Mouse (Mus musculus) lung, embryonic 15.5 days (tissue): ENCODE results near the gene Msx1. TPM values are rescaled to one million over a fixed set of nuclear protein-coding genes. Genes with fewer than 3 reads are reported as not detected.

Source experiments
- ATAC-seq: fragments of 200-750 bp; cut with Nextera tagmentation; 2 replicates; pipeline ENCODE4 v1.8.0; 2017; ENCODE audit warnings: moderate number of reproducible peaks, borderline replicate concordance; ENCODE audit not compliant: low FRiP score, low TSS enrichment; ENCODE audit errors: extremely low read depth
- H3K27ac ChIP-seq: fragments of 300-500 bp; sonication (generic); 2 replicates; pipeline ENCODE4 v1.5.1; 2015; ENCODE audit warnings: moderate library complexity, mild to moderate bottlenecking, inconsistent platforms
- H3K27me3 ChIP-seq: fragments of 300-500 bp; sonication (generic); 2 replicates; pipeline ENCODE4 v1.6.1; 2015; ENCODE audit warnings: inconsistent platforms
- H3K36me3 ChIP-seq: fragments of 300-500 bp; sonication (generic); 2 replicates; pipeline ENCODE4 v1.6.1; 2015; ENCODE audit warnings: inconsistent platforms
- H3K4me1 ChIP-seq: fragments of 300-500 bp; sonication (generic); 2 replicates; pipeline ENCODE4 v1.6.1; 2015; ENCODE audit warnings: inconsistent platforms
- H3K4me2 ChIP-seq: fragments of 300-500 bp; sonication (generic); 2 replicates; pipeline ENCODE4 v1.6.1; 2015; ENCODE audit warnings: inconsistent platforms, mild to moderate bottlenecking, moderate library complexity
- H3K4me3 ChIP-seq: fragments of 300-500 bp; sonication (generic); 2 replicates; pipeline ENCODE4 v1.5.1; 2015; ENCODE audit warnings: mild to moderate bottlenecking, inconsistent platforms
- H3K9ac ChIP-seq: fragments of 300-500 bp; sonication (generic); 2 replicates; pipeline ENCODE4 v1.6.1; 2015; ENCODE audit warnings: inconsistent platforms
- H3K9me3 ChIP-seq: fragments of 300-500 bp; sonication (generic); 2 replicates; pipeline ENCODE4 v1.6.1; 2016; ENCODE audit warnings: inconsistent platforms
- WGBS: fragments of 180-500 bp; shearing (Covaris S2); methylation state at CpG from one replicate; pipeline ENCODE4 v1.1.7; 2015; 5-methylcytosine and 5-hydroxymethylcytosine counted together
- polyA plus RNA-seq: library from polyadenylated mRNA; unstranded; fragments of >200 nt; fragmentation: Nextera tagmentation; extraction: Ambion mirVana; gene quantifications from 2 replicates; pipeline ENCODE4 v1.2.1, GENCODE M21; 2015

The Msx1 gene
- polyA plus RNA-seq: 3.4 and 3.5 TPM in 2 replicates

DNA sequence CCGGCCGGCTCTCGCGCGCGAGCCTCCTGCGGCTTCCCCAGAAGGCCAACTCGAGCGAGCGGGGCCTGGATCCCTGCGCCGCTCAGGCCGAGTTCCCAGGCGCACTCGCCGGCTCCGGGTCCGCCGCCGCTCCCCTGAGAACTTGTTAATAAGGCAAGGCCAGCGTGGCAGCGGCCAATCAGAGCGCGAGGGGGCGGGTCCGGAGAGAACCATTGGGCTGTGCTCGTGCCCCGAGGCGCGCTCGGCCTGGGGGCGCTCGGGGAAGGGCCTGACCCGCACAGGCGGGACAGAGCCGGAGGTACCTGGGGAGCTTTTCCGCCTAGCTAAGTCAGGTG, at the start of gene Msx1:
TSS of gene Msx1 (minus strand) at position 123 of the 335 bp plus-strand sequence.
- ATAC-seq: peak; percentile 88
- Histone ChIP-seq H3K4me3 (peak within 1 kb of the TSS; percentile 46), H3K27ac (no peak within 1 kb of the TSS), H3K9me3 (no peaks in the 10 kb centered on the region), H3K4me1 (peaks cover 17% of the 10 kb centered on the region), H3K4me2 (peak within 1 kb of the TSS; percentile 91), H3K27me3 (peaks cover 99% of the 10 kb centered on the region), H3K9ac (peak within 1 kb of the TSS; percentile 39; the same call in 1 of the 2 replicates), H3K36me3 (no peaks in the 10 kb centered on the region)
- WGBS: 0% methylated on average over 37 of the region's 37 CpGs

- Histone ChIP-seq H3K27ac (no peak overlapping the region), H3K9me3 (no peaks in the 10 kb centered on the region), H3K9ac (no peak overlapping the region), H3K4me2 (no peak overlapping the region), H3K4me3 (no peak overlapping the region), H3K4me1 (no peaks in the 10 kb centered on the region), H3K36me3 (no peaks in the 10 kb centered on the region), H3K27me3 (peaks cover 26% of the 10 kb centered on the region)
- 41% methylated on average over 6 of the region's 6 CpGs for WGBS
- ATAC-seq: no peak
These were observed 41.1 kb upstream of the Msx1 start for GRCm38 (mm10) chr5:37865471-37865870.

DNA sequence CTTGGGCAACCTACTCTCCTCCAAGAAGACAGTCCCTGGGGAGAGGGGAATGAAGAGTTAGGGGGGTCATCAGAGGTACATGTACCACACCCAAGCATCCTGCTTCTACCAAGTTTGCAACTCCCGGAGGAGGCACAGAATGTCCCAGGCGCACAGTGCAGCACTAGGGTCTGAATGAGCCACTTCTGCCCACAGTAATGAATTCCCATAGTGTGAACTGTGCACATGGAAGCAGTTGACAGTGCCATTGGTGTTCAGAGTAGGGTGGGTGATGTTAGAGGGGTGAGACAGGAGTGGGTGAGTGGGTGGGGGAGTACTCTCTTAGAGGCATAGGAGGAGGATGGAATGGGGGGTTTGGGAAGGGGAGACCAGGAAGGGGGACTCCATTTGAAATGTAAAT, 39.9 kb upstream of the Msx1 start:
- H3K4me3 ChIP-seq: no peak overlapping the region
- no peaks in the 10 kb centered on the region for H3K4me1 ChIP-seq
- no peak overlapping the region for H3K27ac ChIP-seq
- no peaks in the 10 kb centered on the region for H3K36me3 ChIP-seq
- no peak overlapping the region for H3K4me2 ChIP-seq
- no peak overlapping the region for H3K9ac ChIP-seq
- H3K9me3 ChIP-seq: no peaks in the 10 kb centered on the region
- WGBS: 80% methylated on average over 2 of the region's 2 CpGs
- peaks cover 24% of the 10 kb centered on the region for H3K27me3 ChIP-seq
- ATAC-seq: no peak

DNA sequence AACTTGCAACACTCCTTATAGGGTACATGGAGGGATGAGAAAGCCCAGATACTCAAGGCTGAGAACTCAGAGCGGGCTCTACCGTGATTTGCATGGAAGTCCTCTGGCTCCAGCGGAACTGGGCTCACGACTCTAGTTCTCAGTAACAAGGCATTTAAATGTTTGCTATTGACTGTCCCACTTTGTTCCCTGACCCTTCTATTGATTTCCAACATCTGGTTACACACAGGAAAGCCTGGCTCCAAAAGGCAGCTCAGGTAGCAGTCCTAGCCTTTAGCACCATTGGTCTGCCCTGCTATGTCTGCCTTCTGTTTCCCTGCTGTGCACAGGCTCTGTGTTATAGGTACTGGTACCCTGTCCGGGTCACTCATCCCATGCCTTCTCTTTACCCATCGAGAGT, 36.5 kb upstream of the Msx1 start:
- ATAC-seq: no peak
- 75% methylated on average over 6 of the region's 6 CpGs for WGBS
- Histone ChIP-seq H3K4me2 (no peak overlapping the region), H3K4me1 (no peaks in the 10 kb centered on the region), H3K27me3 (peaks cover 18% of the 10 kb centered on the region), H3K9ac (no peak overlapping the region), H3K9me3 (no peaks in the 10 kb centered on the region), H3K4me3 (no peak overlapping the region), H3K27ac (no peak overlapping the region), H3K36me3 (no peaks in the 10 kb centered on the region)

DNA sequence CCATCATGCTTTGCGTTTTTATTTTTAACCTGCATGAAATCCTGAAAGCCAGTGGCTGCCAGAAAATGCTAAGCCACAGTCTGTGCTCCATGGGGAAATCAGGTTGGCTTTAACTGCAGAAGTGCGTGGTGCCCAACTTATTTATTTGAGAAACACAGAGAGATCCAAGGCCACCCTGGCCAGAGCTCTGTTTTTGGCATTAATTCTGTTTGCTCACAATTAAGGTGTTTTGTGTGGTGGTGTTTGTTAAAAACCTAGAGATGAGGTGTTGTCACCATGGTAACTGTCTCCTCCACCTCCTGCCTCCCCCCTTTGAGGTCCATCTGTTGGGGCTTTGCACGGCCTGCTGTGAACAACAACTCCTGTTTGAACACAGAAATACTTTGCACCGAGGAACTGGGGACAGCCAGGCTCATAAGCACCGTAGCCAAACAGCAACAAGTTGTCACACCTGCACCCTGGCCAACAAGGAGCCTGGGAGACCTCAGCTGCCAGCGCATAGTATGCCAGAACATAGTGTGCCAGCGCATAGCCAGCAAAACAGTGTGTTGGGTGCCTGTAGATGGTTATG, 35.9 kb upstream of the Msx1 start:
- H3K4me1 ChIP-seq: no peaks in the 10 kb centered on the region
- no peak overlapping the region for H3K4me3 ChIP-seq
- no peak overlapping the region for H3K9ac ChIP-seq
- no peak overlapping the region for H3K4me2 ChIP-seq
- H3K27ac ChIP-seq: no peak overlapping the region
- WGBS: 49% methylated on average over 7 of the region's 7 CpGs
- peaks cover 18% of the 10 kb centered on the region for H3K27me3 ChIP-seq
- H3K9me3 ChIP-seq: no peaks in the 10 kb centered on the region
- H3K36me3 ChIP-seq: no peaks in the 10 kb centered on the region
- ATAC-seq: no peak

- no peaks in the 10 kb centered on the region for H3K36me3 ChIP-seq
- no peaks in the 10 kb centered on the region for H3K9me3 ChIP-seq
- ATAC-seq: no peak
- no peak overlapping the region for H3K9ac ChIP-seq
- 65% methylated on average over 14 of the region's 14 CpGs for WGBS
- peaks cover 18% of the 10 kb centered on the region for H3K27me3 ChIP-seq
- no peak overlapping the region for H3K4me2 ChIP-seq
- no peak overlapping the region for H3K4me3 ChIP-seq
- H3K4me1 ChIP-seq: no peaks in the 10 kb centered on the region
- no peak overlapping the region for H3K27ac ChIP-seq
These were observed 33.6 kb upstream of the Msx1 start for GRCm38 (mm10) chr5:37857763-37858545.

DNA sequence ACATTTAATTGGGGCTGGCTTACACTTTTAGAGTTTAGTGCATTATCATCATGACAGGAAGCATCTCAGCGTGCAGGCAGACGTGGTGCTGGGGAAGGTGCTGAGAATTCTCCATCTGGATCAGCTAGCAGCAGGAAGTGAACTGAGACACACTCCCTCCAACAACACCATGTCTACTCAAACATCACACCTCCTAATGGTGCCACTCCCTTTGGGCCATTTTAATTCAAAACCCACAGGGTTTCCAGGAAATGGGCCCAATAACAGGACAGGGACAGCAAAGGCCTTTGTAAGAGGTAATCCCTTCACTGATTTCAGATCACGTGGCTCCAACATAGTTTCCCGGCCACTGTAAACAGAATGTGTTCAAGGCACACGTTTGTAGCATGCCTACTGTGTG, 31.7 kb upstream of the Msx1 start:
- peaks cover 18% of the 10 kb centered on the region for H3K27me3 ChIP-seq
- ATAC-seq: no peak

DNA sequence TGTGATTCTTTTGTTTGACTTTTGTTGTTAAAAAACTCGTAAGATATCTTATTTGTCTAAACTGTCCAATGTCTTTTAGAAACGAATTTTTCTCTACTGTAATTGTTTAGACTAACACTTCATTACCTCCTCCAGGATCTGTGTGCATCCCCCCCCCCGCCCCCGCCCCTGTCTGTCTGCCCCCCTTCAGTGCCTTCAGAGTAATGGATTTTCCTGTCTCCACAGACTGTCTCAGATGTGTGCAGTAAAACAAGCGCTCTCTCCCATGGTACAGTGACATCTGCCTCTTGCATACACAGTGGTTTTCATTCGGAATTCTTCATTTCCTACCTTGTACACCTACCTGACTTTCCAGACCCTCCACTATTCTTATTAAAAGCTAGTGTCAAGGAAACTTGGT, 29.9 kb upstream of the Msx1 start:
- no peaks in the 10 kb centered on the region for H3K36me3 ChIP-seq
- no peaks in the 10 kb centered on the region for H3K4me1 ChIP-seq
- H3K9me3 ChIP-seq: no peaks in the 10 kb centered on the region
- no peak overlapping the region for H3K4me3 ChIP-seq
- ATAC-seq: peak; percentile 36; the same call in 1 of the 2 replicates
- H3K4me2 ChIP-seq: no peak overlapping the region
- no peak overlapping the region for H3K27ac ChIP-seq
- 33% methylated on average over 6 of the region's 6 CpGs for WGBS
- H3K27me3 ChIP-seq: peaks cover 11% of the 10 kb centered on the region; the same call in 1 of the 2 replicates
- no peak overlapping the region for H3K9ac ChIP-seq

More for the DNA sequence above, 31.7 kb upstream of the Msx1 start:
- Histone ChIP-seq H3K9ac (no peak overlapping the region), H3K4me3 (no peak overlapping the region), H3K36me3 (no peaks in the 10 kb centered on the region), H3K9me3 (no peaks in the 10 kb centered on the region), H3K4me2 (no peak overlapping the region), H3K4me1 (no peaks in the 10 kb centered on the region), H3K27ac (no peak overlapping the region)
- 39% methylated on average over 5 of the region's 5 CpGs for WGBS

DNA sequence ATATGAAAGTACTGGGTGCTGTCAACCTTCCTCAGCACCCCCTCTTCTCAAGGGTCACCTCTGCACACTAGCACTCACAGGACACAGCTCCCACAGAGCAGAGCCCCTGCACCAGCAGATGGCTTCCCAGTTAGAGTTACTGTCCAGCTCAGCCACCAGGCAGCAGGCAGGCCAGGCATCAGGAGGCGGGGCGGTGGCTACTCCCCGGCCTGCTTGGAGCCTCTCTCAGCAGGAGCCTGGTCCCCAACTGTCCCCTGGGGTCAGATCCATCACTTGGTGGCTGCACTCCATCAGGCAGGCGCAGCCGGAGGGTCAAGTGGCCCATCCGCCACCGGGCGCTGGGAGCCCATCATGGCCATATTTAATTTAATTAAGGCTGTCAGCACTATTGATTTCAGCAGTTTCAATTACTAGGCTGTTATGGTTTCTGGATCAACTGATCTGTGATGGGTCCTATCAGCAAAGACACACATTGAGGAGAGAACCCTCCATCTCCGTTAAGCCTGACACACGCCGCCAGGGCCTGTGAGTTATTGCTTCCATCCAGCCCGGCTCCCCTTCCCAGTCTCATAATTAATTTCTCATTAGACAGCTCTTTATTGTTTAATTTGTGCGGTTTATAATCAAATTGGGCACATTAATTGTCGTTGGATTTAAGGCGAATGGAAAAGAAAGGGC, 27.1 kb upstream of the Msx1 start:
- no peak overlapping the region for H3K4me2 ChIP-seq
- no peak overlapping the region for H3K27ac ChIP-seq
- ATAC-seq: no peak
- H3K9me3 ChIP-seq: no peaks in the 10 kb centered on the region
- 48% methylated on average over 15 of the region's 15 CpGs for WGBS
- H3K9ac ChIP-seq: no peak overlapping the region
- no peak overlapping the region for H3K4me3 ChIP-seq
- H3K27me3 ChIP-seq: peaks cover 11% of the 10 kb centered on the region; the same call in 1 of the 2 replicates
- no peaks in the 10 kb centered on the region for H3K4me1 ChIP-seq
- H3K36me3 ChIP-seq: no peaks in the 10 kb centered on the region

GRCm38 (mm10) chr5:37848991-37849719, 24.8 kb upstream of the Msx1 start:
- no peak overlapping the region for H3K4me2 ChIP-seq
- no peak overlapping the region for H3K27ac ChIP-seq
- peaks cover 11% of the 10 kb centered on the region; the same call in 1 of the 2 replicates for H3K27me3 ChIP-seq
- ATAC-seq: no peak
- H3K36me3 ChIP-seq: no peaks in the 10 kb centered on the region
- H3K9ac ChIP-seq: no peak overlapping the region
- no peak overlapping the region for H3K4me3 ChIP-seq
- H3K9me3 ChIP-seq: no peaks in the 10 kb centered on the region
- 31% methylated on average over 8 of the region's 8 CpGs for WGBS
- H3K4me1 ChIP-seq: no peaks in the 10 kb centered on the region

- Histone ChIP-seq H3K9me3 (no peaks in the 10 kb centered on the region), H3K4me1 (no peaks in the 10 kb centered on the region), H3K36me3 (no peaks in the 10 kb centered on the region), H3K4me3 (no peak overlapping the region), H3K27ac (no peak overlapping the region), H3K27me3 (peaks cover 81% of the 10 kb centered on the region), H3K4me2 (no peak overlapping the region), H3K9ac (no peak overlapping the region)
- ATAC-seq: no peak
- 40% methylated on average over 3 of the region's 3 CpGs for WGBS
These were observed 11.9 kb upstream of the Msx1 start for GRCm38 (mm10) chr5:37836267-37836646.
